Mouse (Mus musculus): ENCODE data around the gene Prkn. TPM values are rescaled to one million over a fixed set of nuclear protein-coding genes. Genes with fewer than 3 reads are reported as not detected.
A peak's percentile ranks its signal among the peaks of the same experiment; 100 is the strongest.
"Not testable (repeated sequence)": the region's sequence is repeated elsewhere in the genome, so short reads cannot be mapped to it uniquely, and the experiment has no call there.

The Prkn gene
- polyA plus RNA-seq, 1 experiment from 2014 or later = 0.96 TPM

- Histone ChIP-seq H3K4me3 (ENCODE audit: low read depth, low read length) (no peak overlapping the region), H3K9me3 (ENCODE audit: control insufficient read depth) (no peaks in the 10 kb centered on the region), H3K27ac (ENCODE audit: low read depth, low read length) (no peak overlapping the region), H3K9ac (ENCODE audit: low read depth, low read length) (no peak overlapping the region), H3K27me3 (replicated peaks; ENCODE audit: control insufficient read depth, insufficient read depth, low read length) (peaks cover 6% of the 10 kb centered on the region; the same call in 1 of the 2 replicates), H3K36me3 (ENCODE audit: control insufficient read depth, insufficient read depth) (no peaks in the 10 kb centered on the region), H3K4me1 (replicated peaks; ENCODE audit: control insufficient read depth, insufficient read depth, low read length) (no peaks in the 10 kb centered on the region), H3K4me2 (replicated peaks; ENCODE audit: low read depth) (no peak overlapping the region)
- no peak for TF ChIP-seq CTCF (IDR thresholded peaks at IDR 0.05; ENCODE audit: low read depth)
- 78% methylated on average over 3 of the region's 3 CpGs for WGBS
- no peak for ATAC-seq
Observed at GRCm38 (mm10) chr17:11994252-11994651, 1154.1 kb downstream of the Prkn start.

DNA sequence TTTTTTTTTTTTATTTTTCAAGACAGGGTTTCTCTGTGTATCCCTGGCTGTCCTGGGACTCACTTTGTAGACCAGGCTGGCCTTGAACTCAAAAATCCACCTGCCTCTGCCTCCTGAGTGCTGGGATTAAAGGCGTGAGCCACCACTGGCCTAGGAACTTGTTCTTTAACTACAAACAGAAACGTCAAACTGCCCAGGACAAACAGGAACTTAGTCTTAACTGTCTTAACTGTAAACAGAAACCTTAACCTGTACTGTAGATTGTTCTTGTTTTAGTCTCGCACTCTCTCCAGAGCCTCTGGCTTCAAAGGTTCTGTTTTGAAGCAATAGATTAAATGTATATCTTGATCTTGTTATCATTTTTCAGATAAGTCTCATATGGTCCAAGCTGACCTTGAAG lies 1154.6 kb downstream of the Prkn start:
- not testable (repeated sequence) for H3K9me3 ChIP-seq (ENCODE audit: control insufficient read depth); H3K36me3 ChIP-seq (ENCODE audit: control insufficient read depth, insufficient read depth); H3K27me3 ChIP-seq (replicated peaks; ENCODE audit: control insufficient read depth, insufficient read depth, low read length); H3K4me1 ChIP-seq (replicated peaks; ENCODE audit: control insufficient read depth, insufficient read depth, low read length); H3K9ac ChIP-seq (ENCODE audit: low read depth, low read length); ATAC-seq; H3K27ac ChIP-seq (ENCODE audit: low read depth, low read length); H3K4me3 ChIP-seq (ENCODE audit: low read depth, low read length); H3K4me2 ChIP-seq (replicated peaks; ENCODE audit: low read depth)
- 66% methylated on average over 3 of the region's 3 CpGs for WGBS

- no peak for ATAC-seq
- Histone ChIP-seq H3K9me3 (ENCODE audit: control insufficient read depth) (no peaks in the 10 kb centered on the region), H3K27ac (ENCODE audit: low read depth, low read length) (no peak overlapping the region), H3K4me1 (replicated peaks; ENCODE audit: control insufficient read depth, insufficient read depth, low read length) (no peaks in the 10 kb centered on the region), H3K4me2 (replicated peaks; ENCODE audit: low read depth) (no peak overlapping the region), H3K4me3 (ENCODE audit: low read depth, low read length) (no peak overlapping the region), H3K27me3 (replicated peaks; ENCODE audit: control insufficient read depth, insufficient read depth, low read length) (peaks cover 6% of the 10 kb centered on the region; the same call in 1 of the 2 replicates), H3K36me3 (ENCODE audit: control insufficient read depth, insufficient read depth) (no peaks in the 10 kb centered on the region), H3K9ac (ENCODE audit: low read depth, low read length) (no peak overlapping the region)
- 83% methylated on average over 3 of the region's 3 CpGs for WGBS
- TF ChIP-seq CTCF (IDR thresholded peaks at IDR 0.05; ENCODE audit: low read depth) = no peak
Observed at GRCm38 (mm10) chr17:11995522-11995921, 1155.3 kb downstream of the Prkn start.

- Histone ChIP-seq H3K4me2 (replicated peaks; ENCODE audit: low read depth) (no peak overlapping the region), H3K27me3 (replicated peaks; ENCODE audit: control insufficient read depth, insufficient read depth, low read length) (peaks cover 6% of the 10 kb centered on the region; the same call in 1 of the 2 replicates), H3K27ac (ENCODE audit: low read depth, low read length) (no peak overlapping the region), H3K9ac (ENCODE audit: low read depth, low read length) (no peak overlapping the region), H3K4me3 (ENCODE audit: low read depth, low read length) (no peak overlapping the region), H3K9me3 (ENCODE audit: control insufficient read depth) (no peaks in the 10 kb centered on the region), H3K36me3 (ENCODE audit: control insufficient read depth, insufficient read depth) (no peaks in the 10 kb centered on the region), H3K4me1 (replicated peaks; ENCODE audit: control insufficient read depth, insufficient read depth, low read length) (no peaks in the 10 kb centered on the region)
- WGBS = 25% methylated on average over 9 of the region's 9 CpGs
- TF ChIP-seq CTCF (IDR thresholded peaks at IDR 0.05; ENCODE audit: low read depth) = no peak
- ATAC-seq = no peak
Observed at GRCm38 (mm10) chr17:11996311-11996710, 1156.1 kb downstream of the Prkn start.

DNA sequence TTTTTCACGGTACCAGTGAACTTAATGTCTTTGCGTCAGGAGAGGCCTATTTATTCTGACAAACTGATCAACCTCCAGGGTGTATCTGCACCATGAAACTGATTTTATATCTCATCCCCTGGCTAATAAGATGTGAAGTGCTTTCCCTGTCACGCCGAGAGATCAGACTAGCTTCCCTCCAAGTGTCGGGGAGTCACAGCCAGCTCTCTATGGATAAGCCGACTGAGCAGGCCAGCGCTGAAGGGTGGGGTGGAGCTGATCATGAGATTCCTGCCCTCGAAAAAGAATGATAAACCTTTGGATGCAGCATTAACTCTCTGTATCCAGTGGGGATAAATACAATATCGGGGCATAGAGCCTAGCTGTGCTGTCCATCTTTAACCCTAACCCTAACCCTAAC lies 1160.1 kb downstream of the Prkn start:
- no peak for TF ChIP-seq CTCF (IDR thresholded peaks at IDR 0.05; ENCODE audit: low read depth)
- no peaks in the 10 kb centered on the region for H3K36me3 ChIP-seq (ENCODE audit: control insufficient read depth, insufficient read depth)
- H3K4me3 ChIP-seq (ENCODE audit: low read depth, low read length) = no peak overlapping the region
- H3K9ac ChIP-seq (ENCODE audit: low read depth, low read length) = no peak overlapping the region
- H3K9me3 ChIP-seq (ENCODE audit: control insufficient read depth) = no peaks in the 10 kb centered on the region
- 77% methylated on average over 9 of the region's 9 CpGs for WGBS
- H3K4me2 ChIP-seq (replicated peaks; ENCODE audit: low read depth) = no peak overlapping the region
- ATAC-seq = no peak
- no peaks in the 10 kb centered on the region for H3K4me1 ChIP-seq (replicated peaks; ENCODE audit: control insufficient read depth, insufficient read depth, low read length)
- no peaks in the 10 kb centered on the region for H3K27me3 ChIP-seq (replicated peaks; ENCODE audit: control insufficient read depth, insufficient read depth, low read length)
- no peak overlapping the region for H3K27ac ChIP-seq (ENCODE audit: low read depth, low read length)

- Histone ChIP-seq H3K36me3 (ENCODE audit: control insufficient read depth, insufficient read depth) (no peaks in the 10 kb centered on the region), H3K9me3 (ENCODE audit: control insufficient read depth) (no peaks in the 10 kb centered on the region), H3K27ac (ENCODE audit: low read depth, low read length) (no peak overlapping the region), H3K4me1 (replicated peaks; ENCODE audit: control insufficient read depth, insufficient read depth, low read length) (no peaks in the 10 kb centered on the region), H3K9ac (ENCODE audit: low read depth, low read length) (no peak overlapping the region), H3K4me3 (ENCODE audit: low read depth, low read length) (no peak overlapping the region), H3K4me2 (replicated peaks; ENCODE audit: low read depth) (no peak overlapping the region), H3K27me3 (replicated peaks; ENCODE audit: control insufficient read depth, insufficient read depth, low read length) (no peaks in the 10 kb centered on the region)
- 51% methylated on average over 3 of the region's 3 CpGs for WGBS
- TF ChIP-seq CTCF (IDR thresholded peaks at IDR 0.05; ENCODE audit: low read depth) = no peak
- no peak for ATAC-seq
Observed at GRCm38 (mm10) chr17:12021326-12021725, 1181.1 kb downstream of the Prkn start.

- no peak overlapping the region for H3K4me3 ChIP-seq (ENCODE audit: low read depth, low read length)
- H3K9me3 ChIP-seq (ENCODE audit: control insufficient read depth) = no peaks in the 10 kb centered on the region
- WGBS = 55% methylated on average over 5 of the region's 5 CpGs
- no peaks in the 10 kb centered on the region for H3K36me3 ChIP-seq (ENCODE audit: control insufficient read depth, insufficient read depth)
- H3K4me1 ChIP-seq (replicated peaks; ENCODE audit: control insufficient read depth, insufficient read depth, low read length) = no peaks in the 10 kb centered on the region
- no peak overlapping the region for H3K27ac ChIP-seq (ENCODE audit: low read depth, low read length)
- peak; percentile 32 for ATAC-seq
- TF ChIP-seq CTCF (IDR thresholded peaks at IDR 0.05; ENCODE audit: low read depth) = no peak
- H3K4me2 ChIP-seq (replicated peaks; ENCODE audit: low read depth) = no peak overlapping the region
- H3K27me3 ChIP-seq (replicated peaks; ENCODE audit: control insufficient read depth, insufficient read depth, low read length) = no peaks in the 10 kb centered on the region
- no peak overlapping the region for H3K9ac ChIP-seq (ENCODE audit: low read depth, low read length)
Observed at GRCm38 (mm10) chr17:12029362-12029761, 1189.2 kb downstream of the Prkn start.
